Mouse (Mus musculus) bone marrow, adult 2 months (tissue): ENCODE results near the gene H3f3a. TPM values are rescaled to one million over a fixed set of nuclear protein-coding genes. Genes with fewer than 3 reads are reported as not detected.

ENCODE experiments used
- H3K27ac ChIP-seq: fragments of 200-500 bp; 2 replicates; pipeline ENCODE4 v1.5.1; 2012; ENCODE audit warnings: low read depth, mild to moderate bottlenecking, control low read depth, inconsistent platforms, low read length; ENCODE audit not compliant: control insufficient read depth, poor library complexity, insufficient read depth
- H3K4me1 ChIP-seq: fragments of 200-500 bp; 2 replicates; pipeline ENCODE4 v1.6.1; 2011; ENCODE audit warnings: low read length; ENCODE audit not compliant: control insufficient read depth, insufficient read depth
- H3K4me3 ChIP-seq: fragments of 200-500 bp; replicated peaks from 2 replicates; pipeline ENCODE3; 2011; ENCODE audit warnings: mild to moderate bottlenecking, low read depth, low read length, control low read depth; ENCODE audit not compliant: control insufficient read depth
- CTCF ChIP-seq: fragments of 200-500 bp; IDR thresholded peaks from 2 replicates; pipeline ENCODE4 v1.5.1; 2011; ENCODE audit warnings: low read length, control low read depth; ENCODE audit not compliant: control insufficient read depth, insufficient read depth
- POLR2A ChIP-seq: fragments of 200-500 bp; IDR thresholded peaks from 2 replicates; pipeline ENCODE4 v1.6.1; 2011; ENCODE audit warnings: low read depth, mild to moderate bottlenecking, control low read depth, low read length, borderline replicate concordance; ENCODE audit not compliant: control insufficient read depth
- WGBS: fragments of 180-500 bp; shearing (Covaris S2); methylation state at CpG from one replicate; pipeline ENCODE4 v1.1.7; 2018; 5-methylcytosine and 5-hydroxymethylcytosine counted together
- polyA plus RNA-seq: library from polyadenylated mRNA; stranded (reverse); fragments of >200 nt; gene quantifications from 2 replicates; pipeline ENCODE4 v1.2.4, GENCODE M21; 2011; ENCODE audit warnings: low replicate concordance; ENCODE audit not compliant: missing spikeins, insufficient read depth, insufficient read length

Gene H3f3a
- polyA plus RNA-seq, result 682 and 801 TPM in 2 replicates

- TF ChIP-seq CTCF (no peak), POLR2A (peak; percentile 56; the same call in 1 of the 2 replicates)
- H3K4me3 ChIP-seq, result peak within 1 kb of the TSS; percentile 99
- WGBS, result 2% methylated on average over 59 of the region's 69 CpGs
- peaks cover 2% of the 10 kb centered on the region for H3K4me1 ChIP-seq
- peak within 1 kb of the TSS; percentile 100 for H3K27ac ChIP-seq
Observed at GRCm38 (mm10) chr1:180813885-180814740, at the start of gene H3f3a. Gene H3f3a (minus strand): TSS chr1:180813943.

- H3K4me1 ChIP-seq, result peaks cover 2% of the 10 kb centered on the region; the same call in 1 of the 2 replicates
- TF ChIP-seq CTCF (no peak), POLR2A (no peak)
- 81% methylated on average over 6 of the region's 6 CpGs for WGBS
- H3K27ac ChIP-seq, result no peak overlapping the region
- H3K4me3 ChIP-seq, result no peak overlapping the region
Observed at GRCm38 (mm10) chr1:180860030-180860429, 46.3 kb upstream of the H3f3a start.

DNA sequence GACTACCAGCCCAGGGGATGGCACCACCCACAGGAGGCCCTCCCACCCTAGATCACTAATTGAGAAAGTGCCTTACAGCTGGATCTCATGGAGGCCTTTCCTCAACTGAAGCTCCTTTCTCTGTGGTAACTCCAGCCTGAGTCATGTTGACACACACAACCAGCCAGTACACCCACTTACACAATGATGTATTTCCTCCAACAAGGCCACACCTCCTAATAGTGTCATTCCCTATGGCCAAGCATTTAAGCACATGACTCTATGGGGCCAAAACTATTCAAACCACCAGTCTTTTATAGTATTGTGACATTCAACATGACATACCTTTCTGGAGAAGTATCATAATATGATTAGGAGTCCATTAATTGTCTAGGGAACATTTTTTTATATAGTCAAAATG lies 45.0 kb upstream of the H3f3a start:
- Histone ChIP-seq H3K27ac (peak overlapping the region; percentile 30; the same call in 1 of the 2 replicates), H3K4me1 (peaks cover 2% of the 10 kb centered on the region; the same call in 1 of the 2 replicates), H3K4me3 (no peak overlapping the region)
- TF ChIP-seq POLR2A (no peak), CTCF (no peak)

DNA sequence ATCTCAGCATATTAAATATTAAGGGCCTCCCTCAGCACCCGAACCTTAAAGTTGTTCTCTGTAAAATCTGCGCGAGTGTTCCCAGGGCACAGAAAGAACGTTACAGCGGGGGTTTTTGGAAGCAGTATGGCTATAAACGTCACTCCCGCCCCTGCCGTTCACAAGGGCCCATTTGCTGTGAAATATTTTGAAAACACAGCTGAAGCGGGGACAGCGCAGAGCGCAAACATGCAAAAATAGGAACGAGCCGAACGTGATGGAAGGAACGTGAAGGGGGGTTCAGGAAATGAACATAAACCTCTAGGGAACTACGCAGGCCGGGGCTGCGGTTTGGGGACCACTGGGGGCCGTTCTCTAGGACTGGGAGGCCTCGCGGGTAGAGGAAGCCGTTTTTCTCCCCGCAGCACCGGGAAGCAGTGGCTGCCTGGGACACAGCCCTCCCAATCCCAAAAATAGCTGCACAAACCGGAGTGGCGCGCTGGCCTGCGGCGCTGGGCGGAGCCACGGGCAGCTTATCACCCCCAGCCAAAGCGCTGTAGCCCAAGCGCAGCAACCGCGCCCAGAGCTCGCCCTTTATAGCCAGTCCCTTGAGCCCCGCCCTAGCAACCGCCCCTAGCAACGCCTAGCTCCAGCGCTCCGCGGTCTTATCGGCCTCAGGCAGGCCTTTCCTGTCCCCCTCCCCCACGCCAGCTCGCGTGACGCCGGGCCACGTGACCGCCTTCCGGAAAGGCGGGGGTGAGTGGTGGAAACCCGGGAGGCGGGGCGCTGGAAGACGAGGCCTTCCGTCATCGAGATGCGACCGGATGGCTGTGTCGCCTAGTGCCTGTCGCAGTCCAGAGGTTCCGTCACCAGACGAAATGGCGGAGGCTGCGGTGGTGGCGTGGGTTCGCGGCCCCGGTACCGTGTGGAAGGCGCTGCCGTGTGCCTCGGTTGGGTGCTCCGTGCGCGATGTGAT lies 36.9 kb upstream of the H3f3a start, which contains the start of gene Sde2:
Gene Sde2 (plus strand): TSS at position 812 of the 955 bp plus-strand sequence.
- peak; percentile 100 for TF ChIP-seq POLR2A
- TF ChIP-seq CTCF, result no peak
- Histone ChIP-seq H3K4me1 (no peaks in the 10 kb centered on the region; the same call in 1 of the 2 replicates), H3K4me3 (peak within 1 kb of the TSS; percentile 97), H3K27ac (peak within 1 kb of the TSS; percentile 99)
- WGBS, result under 1% methylated on average over 77 of the region's 77 CpGs

DNA sequence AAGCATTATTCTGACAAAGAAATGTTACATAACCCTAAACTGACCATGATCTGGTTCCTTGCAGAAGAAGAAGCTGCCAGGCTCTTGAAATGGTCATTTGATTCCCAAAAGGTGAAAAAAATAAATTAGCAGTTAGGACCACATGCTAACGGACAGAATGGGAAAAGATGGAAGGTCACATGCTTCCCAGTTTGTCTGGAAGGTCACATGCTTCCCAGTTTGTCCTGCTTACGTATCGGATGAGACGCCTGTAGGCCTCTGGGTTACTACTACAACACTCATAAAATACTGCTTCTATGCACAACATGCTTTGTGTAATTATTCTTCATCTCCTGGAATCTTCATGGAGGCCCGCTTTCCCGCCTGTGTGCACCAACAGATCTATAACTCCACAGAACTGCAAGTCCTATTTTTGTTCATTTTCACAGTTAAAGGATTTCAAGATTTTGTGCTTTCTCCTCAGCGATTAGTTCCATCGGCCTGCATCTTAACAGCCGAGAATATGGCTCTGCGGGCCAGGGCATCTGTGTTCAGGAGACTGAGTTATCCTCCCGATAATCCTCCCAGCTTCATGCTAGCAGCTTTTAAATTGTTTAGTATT lies 36.1 kb upstream of the H3f3a start:
- Histone ChIP-seq H3K4me3 (no peak overlapping the region), H3K4me1 (no peaks in the 10 kb centered on the region; the same call in 1 of the 2 replicates), H3K27ac (peak overlapping the region; percentile 99)
- WGBS, result 25% methylated on average over 11 of the region's 11 CpGs
- TF ChIP-seq CTCF, result no peak
- no peak for TF ChIP-seq POLR2A

- H3K4me1 ChIP-seq, result no peaks in the 10 kb centered on the region; the same call in 1 of the 2 replicates
- TF ChIP-seq POLR2A, result 0 out of 2 replicates have a peak, but pooled peaks have one; percentile 48
- no peak; the same call in 1 of the 2 replicates for TF ChIP-seq CTCF
- WGBS, result 2% methylated on average over 11 of the region's 11 CpGs
- H3K4me3 ChIP-seq, result peak overlapping the region; percentile 53
- peak overlapping the region; percentile 76 for H3K27ac ChIP-seq
Observed at GRCm38 (mm10) chr1:180848511-180849241, 34.9 kb upstream of the H3f3a start.

- Histone ChIP-seq H3K4me1 (no peaks in the 10 kb centered on the region; the same call in 1 of the 2 replicates), H3K4me3 (peak overlapping the region; percentile 53), H3K27ac (peak overlapping the region; percentile 76)
- TF ChIP-seq POLR2A, result peak; percentile 39; the same call in 1 of the 2 replicates
- TF ChIP-seq CTCF, result 0 out of 2 replicates have a peak, but pooled peaks have one; percentile 7
- 1% methylated on average over 9 of the region's 9 CpGs for WGBS
Observed at GRCm38 (mm10) chr1:180848114-180848510, 34.4 kb upstream of the H3f3a start.
